Mouse (Mus musculus): ENCODE measurements around the gene Gstm1.
"Not testable (repeated sequence)": the region's sequence is repeated elsewhere in the genome, so short reads cannot be mapped to it uniquely, and the experiment has no call there.

Gene Gstm1

DNA sequence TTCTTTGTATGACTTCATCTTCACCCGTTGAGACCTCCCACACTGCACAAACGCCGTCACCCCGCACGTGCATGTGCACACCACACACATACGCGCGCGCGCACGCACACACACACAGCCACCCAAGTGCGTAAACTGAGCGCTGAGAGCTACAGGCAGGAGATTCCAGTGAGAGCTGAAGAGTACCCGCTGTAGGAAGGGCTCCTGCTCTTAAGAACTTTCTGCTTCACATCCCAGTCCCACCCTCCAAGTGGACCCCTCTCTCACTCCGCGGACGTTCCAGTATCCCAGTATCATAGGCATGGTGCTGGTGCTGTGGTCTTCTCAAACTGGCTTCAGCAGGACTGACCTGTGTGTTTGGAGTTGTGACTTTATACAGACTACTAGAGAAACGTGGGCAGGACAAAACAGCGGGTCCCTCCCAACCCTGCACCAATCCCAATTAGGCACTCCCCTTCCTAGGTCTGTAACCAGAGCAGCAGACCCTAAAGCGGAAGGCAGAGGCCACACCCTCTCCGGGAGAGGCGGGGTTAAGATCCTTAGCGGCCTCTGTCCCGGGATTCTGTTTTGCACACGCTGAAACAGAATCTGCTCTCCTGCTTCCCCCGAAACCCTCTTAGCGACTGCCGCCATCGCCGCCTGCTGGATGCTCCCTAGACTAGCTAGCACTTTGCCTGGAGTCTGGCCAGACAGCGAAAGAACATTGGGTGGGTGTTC lies at the start of gene Gstm1:
Gene Gstm1, minus strand, starts transcription at position 501 of the 717 bp plus-strand sequence.
- peak; percentile 99 for DNase-seq (ENCODE audit: low read depth)

DNA sequence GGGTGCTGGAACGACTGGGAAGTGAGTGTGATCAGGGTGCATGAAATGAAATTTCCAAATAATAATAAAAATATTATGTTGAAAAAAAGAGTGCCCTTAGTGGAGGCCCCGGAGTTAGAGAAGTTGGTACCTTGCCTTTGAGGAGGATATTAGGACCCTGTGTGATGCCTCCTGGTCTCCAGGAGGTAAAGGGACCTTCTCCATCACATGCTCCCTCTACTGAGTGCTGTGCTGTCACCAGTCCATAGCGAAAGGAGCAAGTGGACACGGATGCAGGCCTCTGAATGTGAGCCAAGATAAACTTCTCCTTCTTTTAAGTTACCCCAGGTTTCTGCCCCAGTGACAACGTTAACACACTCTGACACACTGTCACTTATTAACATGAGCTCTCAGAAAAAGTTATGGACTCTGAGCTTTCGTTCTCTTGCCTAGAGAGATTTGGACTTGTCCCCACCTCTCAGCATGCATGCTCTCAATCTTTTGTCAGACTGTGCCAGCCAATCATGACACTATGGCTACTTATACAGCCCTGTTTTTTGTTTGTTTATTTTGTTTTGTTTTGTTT lies 49.7 kb upstream of the Gstm1 start:
- no peak for DNase-seq (ENCODE audit: low read depth)

- no peak for DNase-seq (ENCODE audit: low read depth)
Observed at GRCm38 (mm10) chr3:108065551-108065950, 47.8 kb upstream of the Gstm1 start.

DNA sequence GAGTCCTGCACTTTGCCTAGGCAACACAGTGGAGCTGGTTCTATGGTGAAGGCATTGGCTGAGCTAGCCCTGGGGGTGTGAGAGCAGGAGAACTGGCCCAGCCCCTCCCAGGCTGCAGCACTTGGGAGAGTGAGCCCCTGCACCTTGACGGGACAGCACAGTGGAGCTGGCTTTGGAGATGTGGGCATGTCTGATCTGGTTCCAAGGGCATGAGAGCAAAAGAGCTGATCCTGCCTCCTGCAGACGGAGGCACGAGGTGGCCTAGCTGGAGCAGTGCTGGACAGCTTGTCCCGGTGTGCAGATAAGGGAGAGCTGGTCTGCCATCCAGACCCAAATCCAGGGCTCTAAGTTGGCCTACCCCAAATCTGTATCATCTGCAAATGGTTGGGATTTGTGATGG lies 46.9 kb upstream of the Gstm1 start:
- DNase-seq (ENCODE audit: low read depth), result no peak

- DNase-seq (ENCODE audit: low read depth), result no peak
Observed at GRCm38 (mm10) chr3:108062648-108063047, 44.9 kb upstream of the Gstm1 start.

GRCm38 (mm10) chr3:108061420-108061819 lies 43.6 kb upstream of the Gstm1 start:
- DNase-seq (ENCODE audit: low read depth), result no peak

DNA sequence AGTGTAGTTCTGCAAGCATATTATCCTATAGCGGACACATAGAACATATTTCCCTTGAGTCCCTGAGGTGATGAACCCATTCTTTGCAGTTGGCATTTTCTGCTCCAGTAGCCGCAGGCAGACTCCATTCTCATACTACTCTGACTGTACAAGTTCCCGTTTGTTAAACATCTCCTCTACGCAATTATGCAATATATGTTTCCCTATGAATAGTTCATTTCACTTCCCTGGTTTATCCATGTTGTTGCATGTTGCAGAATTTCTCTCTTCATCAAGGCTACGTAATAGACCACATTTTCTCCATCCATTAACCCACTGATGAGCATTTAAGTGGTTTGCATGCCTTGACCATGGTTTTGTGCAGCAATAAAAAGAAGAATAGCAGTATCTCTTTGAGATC lies 32.7 kb upstream of the Gstm1 start:
- no peak for DNase-seq (ENCODE audit: low read depth)

GRCm38 (mm10) chr3:108048306-108048705 lies 30.5 kb upstream of the Gstm1 start:
- no peak for DNase-seq (ENCODE audit: low read depth)

DNA sequence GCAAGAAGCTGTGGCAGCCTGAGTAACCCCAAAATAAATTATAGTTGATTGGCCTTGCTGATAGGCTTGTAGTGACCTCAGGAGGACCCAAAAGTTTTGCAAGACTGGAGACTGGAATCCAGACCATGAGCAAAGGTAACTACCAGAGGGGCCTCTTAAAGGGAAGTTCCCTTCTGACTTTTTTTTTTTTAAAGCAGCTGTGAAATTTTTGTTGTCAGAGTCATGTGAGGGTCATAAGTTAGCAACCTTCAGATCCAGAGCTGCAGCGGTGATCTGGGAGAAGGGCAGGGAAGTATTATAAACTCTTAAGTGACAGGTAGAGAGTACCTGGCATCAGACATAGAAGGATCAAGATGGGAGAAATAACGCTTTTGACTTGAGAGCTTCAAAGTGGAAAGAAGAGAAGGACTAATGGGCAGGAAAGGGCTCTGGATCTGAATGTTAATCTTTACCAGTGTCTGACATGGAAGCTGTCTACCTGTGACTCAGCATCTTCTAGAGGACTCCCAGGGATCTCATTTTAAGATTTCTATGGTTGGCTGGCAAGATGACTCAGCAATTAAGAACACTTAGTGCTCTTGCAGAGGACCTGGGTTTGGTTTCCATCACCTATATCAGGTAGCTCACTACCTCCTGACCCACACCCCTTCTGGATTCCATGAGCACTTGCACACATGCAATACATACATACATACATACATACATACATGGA lies 29.3 kb upstream of the Gstm1 start:
- DNase-seq (ENCODE audit: low read depth), result no peak

- DNase-seq (ENCODE audit: low read depth), result peak; percentile 59
Observed at GRCm38 (mm10) chr3:108044394-108045140, 26.8 kb upstream of the Gstm1 start, which contains the start of gene Gstm4. Gene Gstm4 (minus strand): TSS chr3:108044894.

DNA sequence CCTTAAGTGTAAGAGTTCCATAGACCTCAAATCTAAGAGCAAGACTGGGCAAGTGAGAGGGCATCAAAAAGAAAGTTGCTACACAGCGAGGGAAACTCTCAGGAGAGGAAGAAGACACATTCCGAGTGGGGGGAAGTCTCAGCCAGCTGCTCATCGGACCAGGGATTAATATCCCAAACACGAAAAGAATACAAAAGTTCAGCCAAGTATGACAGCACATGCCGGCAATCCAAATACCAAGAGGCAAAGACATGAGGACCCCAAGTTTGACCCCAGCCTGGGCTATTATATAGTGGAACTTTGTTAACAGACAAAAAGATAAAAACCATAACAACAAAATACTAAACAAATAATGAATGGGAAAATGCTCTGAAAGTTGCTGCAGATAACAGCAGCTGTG lies 15.4 kb upstream of the Gstm1 start:
- DNase-seq (ENCODE audit: low read depth), result no peak

DNA sequence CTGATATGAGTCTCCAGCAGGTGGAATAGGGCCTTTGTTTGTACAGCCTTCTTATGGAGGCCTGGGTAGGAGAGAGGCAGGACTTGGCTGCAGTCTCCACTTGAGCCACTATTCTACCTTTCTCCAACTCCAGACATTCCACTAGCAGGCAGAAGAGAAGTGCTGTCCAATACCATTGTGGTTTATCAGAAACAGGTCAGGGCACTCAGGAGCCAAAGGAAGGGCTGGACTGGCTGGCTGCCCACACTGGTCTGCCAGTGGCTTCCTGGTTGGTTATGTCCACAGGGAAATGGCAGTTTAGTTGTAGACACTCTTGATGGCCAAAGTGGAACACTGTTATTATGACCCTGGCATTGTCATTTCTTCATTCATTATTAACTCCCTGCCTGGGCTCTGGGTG lies 14.3 kb upstream of the Gstm1 start:
- no peak for DNase-seq (ENCODE audit: low read depth)

- no peak for DNase-seq (ENCODE audit: low read depth)
Observed at GRCm38 (mm10) chr3:108028641-108029365, 11.0 kb upstream of the Gstm1 start.

DNA sequence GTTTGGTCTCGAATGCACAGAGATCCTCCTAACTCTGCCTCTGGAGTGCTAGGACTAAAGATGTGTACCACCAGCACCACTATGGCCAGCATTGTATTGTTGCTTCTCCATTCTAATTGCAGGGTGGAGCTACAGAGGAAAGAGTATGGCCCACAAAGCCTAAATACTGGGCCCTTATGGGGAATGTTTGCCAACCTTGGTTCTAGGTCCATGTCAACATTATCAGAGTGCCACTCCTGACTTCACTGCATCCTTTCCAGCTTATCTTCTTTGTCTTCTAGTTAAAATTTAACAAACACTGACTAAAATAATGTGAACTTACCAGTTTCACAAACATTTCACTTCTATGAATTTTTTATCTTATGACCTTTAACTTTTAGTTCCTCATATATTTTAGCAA lies 8.8 kb upstream of the Gstm1 start:
- no peak for DNase-seq (ENCODE audit: low read depth)

GRCm38 (mm10) chr3:108026049-108026448 lies 8.3 kb upstream of the Gstm1 start:
- peak; percentile 32 for DNase-seq (ENCODE audit: low read depth)

GRCm38 (mm10) chr3:108025318-108025717 lies 7.5 kb upstream of the Gstm1 start:
- DNase-seq (ENCODE audit: low read depth), result no peak

- DNase-seq (ENCODE audit: low read depth), result peak; percentile 25
Observed at GRCm38 (mm10) chr3:108022650-108023049, 4.9 kb upstream of the Gstm1 start.

- not testable (repeated sequence) for DNase-seq (ENCODE audit: low read depth)
Observed at GRCm38 (mm10) chr3:108020351-108021022, 2.7 kb upstream of the Gstm1 start.

DNA sequence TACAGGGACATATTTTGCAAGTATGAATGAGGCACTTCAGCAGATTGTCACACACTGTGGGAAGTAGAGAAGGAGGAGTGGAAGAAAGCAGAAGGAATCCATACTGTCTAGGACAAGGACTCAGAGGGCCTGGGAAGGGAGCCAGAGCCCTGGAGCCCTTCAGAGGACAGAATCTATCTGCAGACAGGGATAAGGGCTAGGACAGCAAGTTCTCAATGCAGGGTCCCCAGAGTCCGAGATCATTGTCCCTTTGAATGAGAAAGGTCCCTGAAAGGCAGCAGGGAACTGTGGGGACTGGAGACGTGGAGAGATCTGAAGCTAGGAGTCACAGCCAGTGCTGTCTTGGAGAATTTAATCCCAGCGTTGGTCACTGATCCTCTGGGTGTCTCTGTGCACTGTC lies 1.5 kb upstream of the Gstm1 start:
- DNase-seq (ENCODE audit: low read depth), result not testable (repeated sequence)

DNA sequence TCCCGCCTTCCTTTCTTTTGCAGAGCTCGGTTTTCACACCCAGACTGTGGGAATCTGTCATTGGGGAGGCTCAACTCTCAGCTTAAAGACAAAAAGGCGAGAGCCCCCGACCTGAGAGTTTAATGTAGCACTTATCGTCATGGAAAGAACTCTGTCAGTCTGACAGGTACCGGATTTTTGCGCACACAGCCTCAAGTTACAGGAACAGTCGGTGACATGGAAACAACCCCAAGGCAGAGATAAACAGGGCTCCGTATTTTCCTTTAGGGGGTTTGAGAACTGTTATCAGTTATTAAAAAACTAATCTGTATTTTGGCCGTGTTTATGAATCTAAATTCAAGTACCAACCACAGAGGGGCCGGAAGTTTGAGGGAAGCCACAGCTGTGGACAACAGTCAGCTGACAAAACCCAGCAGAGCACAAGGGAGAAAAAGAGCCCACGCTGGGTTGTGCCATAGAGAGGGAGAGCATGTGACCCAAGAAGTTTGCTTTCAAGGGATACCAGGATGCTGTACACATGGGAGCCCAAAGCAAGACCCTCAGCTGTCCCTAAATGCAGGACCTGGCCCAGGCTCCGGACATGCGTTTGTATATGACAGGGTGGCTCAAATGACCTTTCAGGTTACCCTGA lies 532 bp upstream of the Gstm1 start:
- DNase-seq (ENCODE audit: low read depth), result peak; percentile 29

GRCm38 (mm10) chr3:108016468-108016867 lies 1.3 kb downstream of the Gstm1 start:
- not testable (repeated sequence) for DNase-seq (ENCODE audit: low read depth)
